Mouse (Mus musculus): ENCODE results near the gene Acbd3.

GRCm38 (mm10) chr1:180777289-180777659 lies 51.4 kb downstream of the Acbd3 start:
- no peak for TF ChIP-seq GATA1 (IDR thresholded peaks at IDR 0.05; ENCODE audit: low read length)
- TF ChIP-seq TAL1 (IDR thresholded peaks at IDR 0.05; ENCODE audit: low read length): no peak
